Mouse (Mus musculus) liver, embryonic 14.5 days (tissue): ENCODE measurements at regions not wholly inside any gene's neighbourhood (a gene's known extent, or its start where the extent isn't known, plus 50 kb on each side); places are given as distances from the start of the nearest gene placed in this dataset.

ENCODE experiments used
- ATAC-seq: fragments of 200-750 bp; cut with Nextera tagmentation; 2 replicates; pipeline ENCODE4 v1.8.0; 2017; ENCODE audit warnings: moderate number of reproducible peaks, mild to moderate bottlenecking, moderate library complexity; ENCODE audit not compliant: insufficient read depth
- DNase-seq, 3 experiments: peaks; one replicate each; pipeline ENCODE4 v3.0.0-alpha.2; 2012 to 2013; ENCODE audit warnings: low read depth in 3 of 3, low spot score in 3 of 3
- H3K27ac ChIP-seq: fragments of 300-500 bp; sonication (generic); 2 replicates; pipeline ENCODE4 v1.5.1; 2014; ENCODE audit warnings: moderate library complexity, mild to moderate bottlenecking, control low read depth, inconsistent platforms
- H3K27me3 ChIP-seq: fragments of 300-500 bp; sonication (generic); 2 replicates; pipeline ENCODE4 v1.6.1; 2014; ENCODE audit warnings: mild to moderate bottlenecking, low read length, moderate library complexity; ENCODE audit not compliant: control insufficient read depth, insufficient read depth
- H3K36me3 ChIP-seq: fragments of 300-500 bp; sonication (generic); replicated peaks from 2 replicates; pipeline ENCODE4 v1.6.1; 2014; ENCODE audit warnings: low read depth; ENCODE audit not compliant: control insufficient read depth, insufficient read depth
- H3K4me1 ChIP-seq, 2 experiments: fragments of 200-500 bp in 1 of 2; fragments of 300-500 bp in 1 of 2; sonication (generic) in 1 of 2; replicated peaks; 2 replicates each; pipeline ENCODE4 v1.6.1; 2012 to 2014; ENCODE audit warnings: antibody characterized with exemption in 1 of 2, inconsistent platforms in 1 of 2, low read length in 1 of 2; ENCODE audit not compliant: control insufficient read depth in 2 of 2, insufficient read depth in 2 of 2
- H3K4me2 ChIP-seq: fragments of 300-500 bp; sonication (generic); 2 replicates; pipeline ENCODE4 v1.6.1; 2014; ENCODE audit warnings: low read depth, mild to moderate bottlenecking, control low read depth, moderate library complexity
- H3K4me3 ChIP-seq, 2 experiments: fragments of 200-500 bp in 1 of 2; fragments of 300-500 bp in 1 of 2; sonication (generic) in 1 of 2; 2 replicates each; pipeline ENCODE4 v1.5.1; 2012 to 2014; ENCODE audit warnings: low read depth in 2 of 2, low read length in 2 of 2, mild to moderate bottlenecking in 2 of 2, control low read depth in 1 of 2, inconsistent platforms in 1 of 2, moderate library complexity in 1 of 2; ENCODE audit not compliant: insufficient read depth in 1 of 2
- H3K9ac ChIP-seq: fragments of 300-500 bp; sonication (generic); replicated peaks from 2 replicates; pipeline ENCODE4 v1.6.1; 2014; ENCODE audit warnings: mild to moderate bottlenecking, control low read depth, moderate library complexity
- H3K9me3 ChIP-seq: fragments of 300-500 bp; sonication (generic); 2 replicates; pipeline ENCODE4 v1.6.1; 2016; ENCODE audit warnings: low read length, mixed read lengths; ENCODE audit not compliant: control insufficient read depth
- CTCF ChIP-seq: IDR thresholded peaks from 2 replicates; pipeline ENCODE4 v1.5.1; 2016; ENCODE audit warnings: antibody characterized with exemption, low read depth, control low read depth
- EP300 ChIP-seq: IDR thresholded peaks from 2 replicates; pipeline ENCODE4 v1.6.1; 2016; ENCODE audit warnings: antibody characterized with exemption, low read depth
- WGBS: fragments of 180-500 bp; shearing (Covaris S2); extraction: QIAGEN DNeasy Blood & Tissue Kit; methylation state at CpG from one replicate; pipeline ENCODE4 v1.1.7; 2014; ENCODE audit not compliant: insufficient replicate concordance; 5-methylcytosine and 5-hydroxymethylcytosine counted together

DNA sequence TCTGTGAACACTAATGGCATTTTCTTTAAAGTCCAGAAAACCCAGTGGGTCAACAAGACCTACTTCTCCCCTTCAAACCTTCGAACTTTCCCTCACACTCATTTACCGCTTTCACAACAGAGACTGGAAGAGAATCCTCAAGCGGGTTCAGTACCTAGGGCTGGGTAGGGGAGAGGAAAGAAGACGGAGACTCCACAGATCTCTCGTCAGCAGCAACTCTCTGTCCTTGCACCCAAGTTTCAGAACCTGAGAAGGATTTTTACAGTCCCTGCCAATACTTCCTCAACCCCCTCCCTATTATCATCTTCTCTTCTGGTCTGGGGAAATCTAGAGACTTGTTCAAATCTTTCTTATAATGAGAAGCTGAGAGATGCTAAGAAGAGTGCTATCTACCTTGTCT is 331.9 kb downstream of the Tns1 start:
- TF ChIP-seq CTCF (no peak), EP300 (no peak)
- H3K4me1 ChIP-seq: no peaks in the 10 kb centered on the region
- H3K36me3 ChIP-seq: no peaks in the 10 kb centered on the region

DNA sequence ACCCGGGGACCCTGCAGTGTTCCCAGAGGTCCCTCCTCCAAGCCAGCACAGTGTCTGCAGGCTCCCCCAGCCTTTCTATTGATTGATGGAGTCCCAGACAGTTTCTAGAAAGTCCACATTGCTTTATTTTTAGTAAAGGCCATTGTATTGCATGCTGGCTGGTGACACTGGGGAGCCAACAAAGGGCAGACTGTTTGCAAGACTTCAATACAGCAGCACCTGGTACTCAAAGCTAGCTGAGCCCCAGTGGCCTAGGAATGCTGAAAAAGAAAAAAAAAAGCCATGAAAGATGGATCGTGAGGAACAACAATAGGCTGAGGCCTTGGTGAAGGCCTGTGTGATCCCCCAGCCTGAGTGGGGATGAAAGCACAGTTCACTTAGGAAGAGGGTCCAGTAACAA is 336.6 kb downstream of the Tns1 start:
- Histone ChIP-seq H3K4me3 (no peak overlapping the region), H3K4me2 (no peak overlapping the region), H3K4me1 (no peaks in the 10 kb centered on the region), H3K36me3 (no peaks in the 10 kb centered on the region), H3K9ac (no peak overlapping the region), H3K27me3 (no peaks in the 10 kb centered on the region), H3K27ac (no peak overlapping the region), H3K9me3 (no peaks in the 10 kb centered on the region)
- WGBS: 65% methylated on average over 2 of the region's 2 CpGs
- DNase-seq (no peak), ATAC-seq (no peak)
- TF ChIP-seq EP300: no peak
- TF ChIP-seq CTCF: no peak

More for the DNA sequence above, 331.9 kb downstream of the Tns1 start:
- no peak for ATAC-seq
- no peaks in the 10 kb centered on the region for H3K27me3 ChIP-seq
- no peaks in the 10 kb centered on the region for H3K9me3 ChIP-seq
- H3K4me2 ChIP-seq: no peak overlapping the region
- H3K27ac ChIP-seq: no peak overlapping the region
- no peak for DNase-seq
- H3K9ac ChIP-seq: no peak overlapping the region
- WGBS: 74% methylated on average over 5 of the region's 5 CpGs
- H3K4me3 ChIP-seq: no peak overlapping the region

DNA sequence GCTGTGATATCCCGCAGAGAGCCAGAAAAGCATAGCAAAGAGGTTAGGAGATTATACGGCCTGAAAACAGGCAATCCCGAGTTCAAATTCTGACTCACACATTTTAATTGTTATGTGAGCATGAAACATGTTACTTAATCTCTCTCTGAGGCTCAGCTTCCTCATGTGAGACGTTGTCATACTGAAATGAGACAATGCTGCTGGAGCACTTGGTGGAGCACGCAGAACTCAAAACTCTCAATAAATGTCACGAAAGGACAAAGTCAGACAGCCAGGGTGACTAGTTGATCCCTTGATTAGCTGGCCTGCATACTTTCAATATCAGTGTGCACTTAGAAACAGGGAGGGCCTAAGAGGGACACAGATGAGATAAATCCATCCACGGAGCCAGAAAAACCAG is 337.0 kb downstream of the Tns1 start:
- H3K27ac ChIP-seq: no peak overlapping the region
- TF ChIP-seq EP300 (no peak), CTCF (no peak)
- no peaks in the 10 kb centered on the region for H3K9me3 ChIP-seq
- DNase-seq (no peak), ATAC-seq (no peak)
- no peak overlapping the region for H3K4me2 ChIP-seq
- no peaks in the 10 kb centered on the region for H3K27me3 ChIP-seq
- no peak overlapping the region for H3K4me3 ChIP-seq
- H3K4me1 ChIP-seq: no peaks in the 10 kb centered on the region
- 69% methylated on average over 7 of the region's 7 CpGs for WGBS
- no peak overlapping the region for H3K9ac ChIP-seq
- no peaks in the 10 kb centered on the region for H3K36me3 ChIP-seq

DNA sequence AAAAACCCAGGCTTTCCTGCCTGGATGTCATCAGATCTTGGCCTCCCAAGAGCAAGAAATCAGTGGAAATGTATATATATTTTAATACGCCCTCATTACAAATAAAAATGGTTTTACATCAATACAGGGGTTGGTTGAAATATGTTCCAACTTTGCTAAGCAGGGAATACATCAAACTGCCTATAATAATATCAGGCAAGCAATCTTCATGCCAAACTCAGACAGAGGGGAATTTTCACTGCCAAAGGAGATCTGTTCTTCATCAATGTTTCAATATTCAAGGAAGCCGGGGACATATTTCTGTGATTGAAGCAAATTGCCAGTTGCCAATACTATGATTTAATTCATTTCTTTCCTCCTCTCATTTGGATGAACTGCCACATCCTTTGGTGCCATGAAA is 340.9 kb downstream of the Tns1 start:
- Histone ChIP-seq H3K4me1 (no peaks in the 10 kb centered on the region), H3K36me3 (no peaks in the 10 kb centered on the region), H3K4me3 (no peak overlapping the region), H3K27ac (no peak overlapping the region), H3K9ac (no peak overlapping the region), H3K27me3 (no peaks in the 10 kb centered on the region), H3K9me3 (no peaks in the 10 kb centered on the region), H3K4me2 (no peak overlapping the region)
- 69% methylated on average over 2 of the region's 2 CpGs for WGBS
- no peak for TF ChIP-seq EP300
- TF ChIP-seq CTCF: no peak
- no peak for DNase-seq
- ATAC-seq: no peak

DNA sequence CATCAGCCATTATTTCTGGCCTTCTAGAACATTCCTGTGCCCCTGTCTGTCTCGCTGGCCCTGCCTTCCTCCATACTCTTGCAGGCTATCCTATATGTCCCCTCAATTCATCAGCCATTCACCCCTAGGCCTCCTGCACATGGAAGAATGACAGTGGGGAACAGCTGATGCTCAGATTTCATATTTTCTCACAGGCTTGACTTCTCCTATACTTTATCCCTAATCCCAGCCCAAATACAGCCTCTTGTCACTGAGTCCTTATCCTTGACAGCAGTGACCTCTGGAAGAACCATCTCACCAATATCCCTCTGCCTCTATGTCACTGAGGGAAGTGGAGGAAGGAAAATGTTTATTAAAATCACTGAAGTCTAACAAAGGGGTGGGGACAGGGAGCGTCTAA is 341.4 kb downstream of the Tns1 start:
- Histone ChIP-seq H3K27ac (no peak overlapping the region), H3K9me3 (no peaks in the 10 kb centered on the region), H3K36me3 (no peaks in the 10 kb centered on the region), H3K27me3 (no peaks in the 10 kb centered on the region), H3K4me3 (no peak overlapping the region), H3K4me2 (no peak overlapping the region), H3K4me1 (no peaks in the 10 kb centered on the region), H3K9ac (no peak overlapping the region)
- DNase-seq: no peak
- ATAC-seq: no peak
- TF ChIP-seq EP300: no peak
- TF ChIP-seq CTCF: no peak
- WGBS: 40% methylated on average over 2 of the region's 2 CpGs

DNA sequence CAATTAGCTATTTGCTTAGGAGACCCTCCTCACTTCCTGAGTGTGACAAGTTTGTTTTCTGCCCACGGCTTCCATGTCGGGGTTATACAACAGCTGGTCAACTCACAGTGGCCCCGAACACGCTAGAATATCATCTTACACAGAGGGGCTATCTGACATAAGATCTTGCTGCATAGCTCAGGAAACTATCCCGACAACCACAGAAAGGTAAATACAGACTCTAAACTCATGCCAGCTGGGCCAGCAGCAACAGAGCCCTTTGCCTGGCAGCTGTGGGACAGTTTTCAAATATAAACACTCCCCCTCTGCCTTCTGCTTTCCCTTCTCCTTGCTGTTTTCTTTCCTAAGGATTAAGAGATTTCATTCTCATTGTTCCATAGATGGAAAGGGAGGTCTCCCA is 352.5 kb downstream of the Tns1 start:
- H3K4me2 ChIP-seq: no peak overlapping the region
- no peaks in the 10 kb centered on the region for H3K9me3 ChIP-seq
- H3K4me1 ChIP-seq: no peaks in the 10 kb centered on the region
- TF ChIP-seq EP300 (no peak), CTCF (no peak)
- no peak overlapping the region for H3K27ac ChIP-seq
- no peaks in the 10 kb centered on the region for H3K27me3 ChIP-seq
- no peaks in the 10 kb centered on the region for H3K36me3 ChIP-seq
- WGBS: 38% methylated on average over 5 of the region's 5 CpGs
- no peak overlapping the region for H3K4me3 ChIP-seq
- ATAC-seq (no peak), DNase-seq (no peak)
- no peak overlapping the region for H3K9ac ChIP-seq
